Mouse (Mus musculus): ENCODE measurements around the gene Nlk. TPM values are rescaled to one million over a fixed set of nuclear protein-coding genes. Genes with fewer than 3 reads are reported as not detected.
"Not testable (repeated sequence)": the region's sequence is repeated elsewhere in the genome, so short reads cannot be mapped to it uniquely, and the experiment has no call there.

Nlk gene
- polyA plus RNA-seq, 2 experiments: 3.2 to 4.4 TPM

DNA sequence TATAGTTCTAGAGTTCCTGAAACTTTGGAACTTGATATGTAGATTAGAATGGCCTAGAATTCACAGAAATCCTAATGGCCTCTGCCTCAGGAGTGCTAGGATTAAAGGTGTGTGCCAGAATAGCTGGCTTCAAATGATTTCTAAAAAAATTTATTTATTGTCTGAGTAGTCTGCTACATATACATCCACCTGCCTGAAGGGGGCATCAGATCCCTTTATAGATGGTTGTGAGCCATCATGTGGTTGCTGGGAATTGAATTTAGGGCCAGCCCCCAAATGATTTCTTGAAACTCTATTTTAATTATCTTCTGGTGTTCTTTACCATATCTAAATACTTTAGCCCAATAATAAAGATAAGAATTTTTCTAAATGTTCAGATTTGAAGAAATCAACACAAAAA is 111.1 kb downstream of the Nlk start:
- Histone ChIP-seq H3K36me3 (replicated peaks; ENCODE audit: control insufficient read depth, insufficient read depth, low read depth) (no peaks in the 10 kb centered on the region; the same call in none of the 2 replicates), H3K4me2 (ENCODE audit: low read depth) (no peak overlapping the region), H3K27me3 (ENCODE audit: control insufficient read depth, insufficient read depth, low read length) (no peaks in the 10 kb centered on the region), H3K4me3 (ENCODE audit: insufficient read depth in 1 of 2, low read depth in 2 of 2, low read length in 2 of 2) (no peak overlapping the region), H3K9ac (replicated peaks) (no peak overlapping the region), H3K4me1 (replicated peaks; ENCODE audit: control insufficient read depth in 2 of 2, insufficient read depth in 2 of 2, low read length in 1 of 2) (peaks cover 0 to 5% of the 10 kb centered on the region in 2 experiments; a peak in 2 of 4 replicates), H3K27ac (no peak overlapping the region), H3K9me3 (ENCODE audit: control insufficient read depth, low read length) (no peaks in the 10 kb centered on the region)
- DNase-seq (ENCODE audit: low read depth in 3 of 3, low spot score in 3 of 3) (no peak), ATAC-seq (ENCODE audit: insufficient read depth) (no peak)
- TF ChIP-seq EP300 (IDR thresholded peaks at IDR 0.05; ENCODE audit: low read depth): no peak
- TF ChIP-seq CTCF (IDR thresholded peaks at IDR 0.05; ENCODE audit: low read depth): no peak

DNA sequence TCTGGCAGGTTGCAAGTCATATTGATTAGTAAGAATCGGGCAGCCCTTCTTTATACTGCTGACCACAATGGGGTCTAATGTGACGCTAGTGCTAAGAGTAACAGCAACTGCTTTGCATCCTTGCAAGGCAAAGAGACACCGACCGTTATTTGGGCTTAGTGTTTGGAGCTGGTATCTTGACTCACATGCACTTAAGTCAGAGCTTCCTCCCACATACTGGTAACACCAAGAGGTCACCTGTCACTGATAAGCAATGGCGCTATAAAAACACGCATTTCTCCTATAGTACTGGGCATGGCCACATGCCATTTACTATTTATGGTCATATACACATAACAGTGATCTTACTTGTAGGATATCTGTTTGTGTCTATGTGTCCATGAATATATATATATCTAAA is 114.3 kb downstream of the Nlk start:
- H3K27me3 ChIP-seq (ENCODE audit: control insufficient read depth, insufficient read depth, low read length): no peaks in the 10 kb centered on the region
- TF ChIP-seq EP300 (IDR thresholded peaks at IDR 0.05; ENCODE audit: low read depth) (no peak), CTCF (IDR thresholded peaks at IDR 0.05; ENCODE audit: low read depth) (no peak)
- DNase-seq (ENCODE audit: low read depth in 3 of 3, low spot score in 3 of 3) (no peak), ATAC-seq (ENCODE audit: insufficient read depth) (no peak; the same call in 1 of the 2 replicates)
- no peaks in the 10 kb centered on the region; the same call in none of the 2 replicates for H3K36me3 ChIP-seq (replicated peaks; ENCODE audit: control insufficient read depth, insufficient read depth, low read depth)
- no peak overlapping the region for H3K4me2 ChIP-seq (ENCODE audit: low read depth)
- H3K4me1 ChIP-seq (replicated peaks; ENCODE audit: control insufficient read depth in 2 of 2, insufficient read depth in 2 of 2, low read length in 1 of 2): peaks cover 0 to 5% of the 10 kb centered on the region in 2 experiments; a peak in 2 of 4 replicates
- no peaks in the 10 kb centered on the region for H3K9me3 ChIP-seq (ENCODE audit: control insufficient read depth, low read length)
- 26% methylated on average over 6 of the region's 6 CpGs for WGBS (ENCODE audit: insufficient replicate concordance)
- H3K4me3 ChIP-seq (ENCODE audit: insufficient read depth in 1 of 2, low read depth in 2 of 2, low read length in 2 of 2): no peak overlapping the region
- no peak overlapping the region for H3K27ac ChIP-seq
- H3K9ac ChIP-seq (replicated peaks): no peak overlapping the region

DNA sequence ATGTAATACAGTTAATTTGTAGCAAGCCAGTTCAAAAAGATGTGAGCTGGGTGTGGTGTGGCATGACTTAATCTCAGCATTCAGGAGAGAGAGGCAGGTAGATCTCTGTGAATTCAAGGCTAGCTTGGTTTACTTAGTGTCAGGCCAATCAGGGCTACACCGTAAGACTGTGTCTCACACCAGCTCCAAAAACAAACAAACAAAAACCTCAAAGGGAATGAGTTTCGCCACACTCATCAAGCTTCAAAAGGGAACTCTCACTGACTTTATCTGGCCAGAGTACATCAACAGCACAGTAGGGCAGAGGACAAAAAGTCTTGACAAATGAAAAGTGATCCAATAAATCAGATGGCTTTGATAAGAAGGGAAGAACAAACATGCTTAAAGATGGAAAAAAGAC is 122.2 kb downstream of the Nlk start:
- H3K27me3 ChIP-seq (ENCODE audit: control insufficient read depth, insufficient read depth, low read length): no peaks in the 10 kb centered on the region
- no peak overlapping the region for H3K9ac ChIP-seq (replicated peaks)
- ATAC-seq (ENCODE audit: insufficient read depth) (peak; percentile 31; the same call in 1 of the 2 replicates), DNase-seq (ENCODE audit: low read depth in 3 of 3, low spot score in 3 of 3) (no peak)
- 65% methylated on average over 2 of the region's 2 CpGs for WGBS (ENCODE audit: insufficient replicate concordance)
- H3K9me3 ChIP-seq (ENCODE audit: control insufficient read depth, low read length): no peaks in the 10 kb centered on the region
- no peaks in the 10 kb centered on the region for H3K36me3 ChIP-seq (replicated peaks; ENCODE audit: control insufficient read depth, insufficient read depth, low read depth)
- H3K4me1 ChIP-seq (replicated peaks; ENCODE audit: control insufficient read depth in 2 of 2, insufficient read depth in 2 of 2, low read length in 1 of 2): peaks cover 0 to 5% of the 10 kb centered on the region in 2 experiments; a peak in 1 of 4 replicates
- no peak overlapping the region for H3K4me3 ChIP-seq (ENCODE audit: insufficient read depth in 1 of 2, low read depth in 2 of 2, low read length in 2 of 2)
- no peak overlapping the region for H3K4me2 ChIP-seq (ENCODE audit: low read depth)
- TF ChIP-seq CTCF (IDR thresholded peaks at IDR 0.05; ENCODE audit: low read depth) (no peak), EP300 (IDR thresholded peaks at IDR 0.05; ENCODE audit: low read depth) (no peak)
- no peak overlapping the region for H3K27ac ChIP-seq

DNA sequence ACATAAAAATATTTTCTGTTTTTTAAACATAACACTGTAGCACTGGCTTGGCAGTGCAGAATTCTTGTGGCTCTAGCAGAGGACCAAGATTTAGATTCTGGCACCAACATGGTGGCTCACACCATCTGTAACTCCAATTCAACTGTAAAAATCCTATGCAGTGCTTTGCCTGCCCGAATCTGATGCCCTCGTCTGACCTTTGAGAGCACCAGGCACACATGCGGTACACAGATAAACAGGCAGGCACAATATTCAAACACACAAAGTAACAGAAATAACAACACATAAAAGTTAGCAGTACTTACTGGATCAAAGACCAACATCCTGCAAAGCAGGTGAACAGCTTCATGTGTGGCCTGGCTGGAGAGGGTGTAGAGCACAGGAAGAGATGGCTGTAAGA is 122.6 kb downstream of the Nlk start:
- H3K27me3 ChIP-seq (ENCODE audit: control insufficient read depth, insufficient read depth, low read length): no peaks in the 10 kb centered on the region
- H3K27ac ChIP-seq: no peak overlapping the region
- WGBS (ENCODE audit: insufficient replicate concordance): 59% methylated on average over 3 of the region's 3 CpGs
- H3K36me3 ChIP-seq (replicated peaks; ENCODE audit: control insufficient read depth, insufficient read depth, low read depth): no peaks in the 10 kb centered on the region
- peaks cover 0 to 5% of the 10 kb centered on the region in 2 experiments; a peak in 1 of 4 replicates for H3K4me1 ChIP-seq (replicated peaks; ENCODE audit: control insufficient read depth in 2 of 2, insufficient read depth in 2 of 2, low read length in 1 of 2)
- DNase-seq (ENCODE audit: low read depth in 3 of 3, low spot score in 3 of 3) (no peak), ATAC-seq (ENCODE audit: insufficient read depth) (no peak)
- H3K9me3 ChIP-seq (ENCODE audit: control insufficient read depth, low read length): no peaks in the 10 kb centered on the region
- TF ChIP-seq EP300 (IDR thresholded peaks at IDR 0.05; ENCODE audit: low read depth): no peak
- no peak for TF ChIP-seq CTCF (IDR thresholded peaks at IDR 0.05; ENCODE audit: low read depth)
- H3K4me3 ChIP-seq (ENCODE audit: insufficient read depth in 1 of 2, low read depth in 2 of 2, low read length in 2 of 2): no peak overlapping the region
- no peak overlapping the region for H3K4me2 ChIP-seq (ENCODE audit: low read depth)
- H3K9ac ChIP-seq (replicated peaks): no peak overlapping the region

DNA sequence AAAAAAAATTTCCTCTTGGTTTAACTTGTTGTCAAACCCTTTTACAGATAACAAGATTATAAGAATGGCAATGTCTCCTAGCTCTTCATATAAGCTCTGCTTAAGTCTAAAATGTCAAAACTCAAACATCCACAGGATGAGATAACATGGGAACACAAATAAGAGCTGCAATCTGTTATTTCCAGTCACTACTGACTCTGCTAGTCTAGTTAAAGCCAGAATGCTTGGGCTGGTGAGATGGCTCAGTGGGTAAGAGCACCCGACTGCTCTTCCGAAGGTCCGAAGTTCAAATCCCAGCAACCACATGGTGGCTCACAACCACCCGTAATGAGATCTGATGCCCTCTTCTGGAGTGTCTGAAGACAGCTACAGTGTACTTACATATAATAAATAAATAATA is 123.1 kb downstream of the Nlk start:
- not testable (repeated sequence) for H3K9ac ChIP-seq (replicated peaks); H3K9me3 ChIP-seq (ENCODE audit: control insufficient read depth, low read length); DNase-seq (ENCODE audit: low read depth in 3 of 3, low spot score in 3 of 3); H3K36me3 ChIP-seq (replicated peaks; ENCODE audit: control insufficient read depth, insufficient read depth, low read depth); H3K4me1 ChIP-seq (replicated peaks; ENCODE audit: control insufficient read depth in 2 of 2, insufficient read depth in 2 of 2, low read length in 1 of 2); H3K4me2 ChIP-seq (ENCODE audit: low read depth); ATAC-seq (ENCODE audit: insufficient read depth); H3K27me3 ChIP-seq (ENCODE audit: control insufficient read depth, insufficient read depth, low read length); H3K27ac ChIP-seq; H3K4me3 ChIP-seq (ENCODE audit: insufficient read depth in 1 of 2, low read depth in 2 of 2, low read length in 2 of 2)
- 86% methylated on average over 3 of the region's 4 CpGs for WGBS (ENCODE audit: insufficient replicate concordance)

Measured in liver, embryonic 14.5 days (tissue).